In the genomic region with DNA sequence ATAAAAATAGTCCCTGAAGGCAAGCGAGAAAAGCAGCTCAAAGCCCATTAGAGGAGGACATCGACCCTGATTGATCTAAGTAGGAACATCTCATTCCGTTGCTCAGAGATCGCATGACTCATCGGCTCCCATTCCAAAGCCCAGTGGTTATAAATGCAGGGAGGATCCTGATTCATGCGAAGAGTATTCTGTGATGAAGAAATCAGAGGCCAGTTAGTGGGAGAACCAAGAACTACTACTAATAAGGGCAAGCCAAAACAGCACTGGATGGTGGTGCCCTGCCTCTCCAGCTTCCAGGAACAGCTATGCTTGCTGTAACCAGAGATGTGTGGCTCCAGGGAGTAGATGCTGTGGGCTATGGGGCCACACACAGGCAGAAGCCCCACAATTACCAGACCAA, we compare ENCODE assay signal across 13 mouse cellular contexts.
A peak's percentile ranks its signal among the peaks of the same experiment; 100 is the strongest.
DNase-seq lines count a peak whose midpoint lies in the region; ATAC-seq and TF ChIP-seq lines count a peak whose summit lies in the region.
"Had no signal": no experiment of that assay in that cellular context is flagged by ENCODE, and none has a peak within 500 bp of the region (broad histone marks: within the 10 kb centered on the region; RNA-seq: fewer than 3 reads in every experiment).

No protein-coding gene starts in this region.

- ATAC-seq in heart, embryonic 13.5 days (ENCODE audit: extremely low read depth, insufficient number of reproducible peaks, low FRiP score, low TSS enrichment): no peak
- no peak for ATAC-seq in forebrain, postnatal 0 days
- ATAC-seq in forebrain, embryonic 13.5 days: no peak
- ATAC-seq: forebrain, embryonic 15.5 days; hindbrain, embryonic 16.5 days had no signal

- H3K4me3 ChIP-seq in heart, embryonic 13.5 days: no peak overlapping the region
- H3K4me3 ChIP-seq in C2C12 (ENCODE audit: insufficient read depth, poor library complexity, severe bottlenecking): no peak overlapping the region
- H3K4me3 ChIP-seq in forebrain, postnatal 0 days (ENCODE audit: low read depth, low read length): no peak overlapping the region
- no peak overlapping the region for H3K4me3 ChIP-seq in forebrain, embryonic 13.5 days
- H3K4me3 ChIP-seq: forebrain, embryonic 15.5 days; limb, embryonic 12.5 days; neural tube, embryonic 15.5 days had no signal

- no peak for TF ChIP-seq CTCF in C2C12 (IDR thresholded peaks at IDR 0.05; ENCODE audit: control insufficient read depth, insufficient read depth, insufficient read length)
- TF ChIP-seq CTCF in forebrain, postnatal 0 days (IDR thresholded peaks at IDR 0.05; ENCODE audit: low read depth): no peak

- no peak overlapping the region for H3K9ac ChIP-seq in heart, embryonic 13.5 days
- no peak overlapping the region for H3K9ac ChIP-seq in forebrain, postnatal 0 days
- no peak overlapping the region for H3K9ac ChIP-seq in forebrain, embryonic 13.5 days
- H3K9ac ChIP-seq: forebrain, embryonic 15.5 days; limb, embryonic 12.5 days; neural tube, embryonic 15.5 days had no signal

- no peak for DNase-seq in heart, postnatal 4 days
- DNase-seq in adrenal gland, adult 2 months: peak; percentile 85
- peak; percentile 72 for DNase-seq in gonadal fat pad, adult 2 months (ENCODE audit: low read depth)
- no peak for DNase-seq in forebrain, postnatal 0 days
- no peak for DNase-seq in ovary, postnatal 14 days (ENCODE audit: low spot score)
- DNase-seq: spleen, adult 18-20 months had no signal

- H3K27ac ChIP-seq in heart, embryonic 13.5 days (replicated peaks): 0 out of 2 replicates have a peak overlapping the region, but pooled peaks have one; percentile 53
- H3K27ac ChIP-seq in forebrain, postnatal 0 days (ENCODE audit: low read depth, low read length): no peak overlapping the region
- H3K27ac ChIP-seq in forebrain, embryonic 13.5 days: no peak overlapping the region
- H3K27ac ChIP-seq: forebrain, embryonic 15.5 days; limb, embryonic 12.5 days; neural tube, embryonic 15.5 days had no signal

- H3K79me3 ChIP-seq in C2C12 (ENCODE audit: low read depth): peaks cover 28% of the 10 kb centered on the region

- no peaks in the 10 kb centered on the region for H3K27me3 ChIP-seq in heart, embryonic 13.5 days (replicated peaks)
- H3K27me3 ChIP-seq in C2C12 (ENCODE audit: control insufficient read depth, insufficient read depth, insufficient read length): no peaks in the 10 kb centered on the region
- H3K27me3 ChIP-seq in forebrain, postnatal 0 days (ENCODE audit: insufficient read depth, low read length): no peaks in the 10 kb centered on the region
- no peaks in the 10 kb centered on the region for H3K27me3 ChIP-seq in forebrain, embryonic 13.5 days
- H3K27me3 ChIP-seq: forebrain, embryonic 15.5 days; limb, embryonic 12.5 days; neural tube, embryonic 15.5 days had no signal

- no peaks in the 10 kb centered on the region for H3K9me3 ChIP-seq in heart, embryonic 13.5 days
- H3K9me3 ChIP-seq in forebrain, postnatal 0 days (ENCODE audit: low read length): no peaks in the 10 kb centered on the region
- H3K9me3 ChIP-seq in forebrain, embryonic 13.5 days (replicated peaks): no peaks in the 10 kb centered on the region
- H3K9me3 ChIP-seq: forebrain, embryonic 15.5 days; limb, embryonic 12.5 days; neural tube, embryonic 15.5 days had no signal

- no peak overlapping the region for H3K4me2 ChIP-seq in heart, embryonic 13.5 days
- H3K4me2 ChIP-seq in forebrain, postnatal 0 days (ENCODE audit: low read depth): no peak overlapping the region
- H3K4me2 ChIP-seq in forebrain, embryonic 13.5 days: no peak overlapping the region
- H3K4me2 ChIP-seq: forebrain, embryonic 15.5 days; limb, embryonic 12.5 days; neural tube, embryonic 15.5 days had no signal

- no peaks in the 10 kb centered on the region for H3K36me3 ChIP-seq in heart, embryonic 13.5 days
- no peaks in the 10 kb centered on the region for H3K36me3 ChIP-seq in C2C12 (ENCODE audit: control insufficient read depth, insufficient read depth)
- no peaks in the 10 kb centered on the region for H3K36me3 ChIP-seq in forebrain, postnatal 0 days (ENCODE audit: insufficient read depth)
- no peaks in the 10 kb centered on the region for H3K36me3 ChIP-seq in forebrain, embryonic 13.5 days (ENCODE audit: poor library complexity, severe bottlenecking)
- H3K36me3 ChIP-seq: forebrain, embryonic 15.5 days; limb, embryonic 12.5 days; neural tube, embryonic 15.5 days had no signal

- H3K79me2 ChIP-seq in C2C12 (ENCODE audit: control insufficient read depth, insufficient read depth): peaks cover 82% of the 10 kb centered on the region

- 53% methylated on average over 6 of the region's 6 CpGs for WGBS in heart, embryonic 13.5 days
- 91% methylated on average over 6 of the region's 6 CpGs for WGBS in forebrain, postnatal 0 days
- 92% methylated on average over 6 of the region's 6 CpGs for WGBS in forebrain, embryonic 13.5 days

- no peak overlapping the region for H3ac ChIP-seq in C2C12 (ENCODE audit: control insufficient read depth, insufficient read length, low read depth)

- peaks cover 41% of the 10 kb centered on the region for H3K4me1 ChIP-seq in heart, embryonic 13.5 days
- H3K4me1 ChIP-seq in forebrain, postnatal 0 days (ENCODE audit: insufficient read depth): no peaks in the 10 kb centered on the region
- H3K4me1 ChIP-seq in forebrain, embryonic 13.5 days: peaks cover 3% of the 10 kb centered on the region; the same call in 1 of the 2 replicates
- H3K4me1 ChIP-seq: forebrain, embryonic 15.5 days; neural tube, embryonic 15.5 days had no signal

TF ChIP-seq in C2C12, 6 proteins besides CTCF, POLR2A, EP300 and RAD21:
- TF ChIP-seq CEBPB (IDR thresholded peaks at IDR 0.05; ENCODE audit: low read depth): peak; percentile 97
- no peak for TF ChIP-seq MYOD1 (IDR thresholded peaks at IDR 0.05; ENCODE audit: control insufficient read depth, insufficient read length, low read depth)
- no peak for TF ChIP-seq MAX (IDR thresholded peaks at IDR 0.05)
- TF ChIP-seq FOSL1 (IDR thresholded peaks at IDR 0.05; ENCODE audit: insufficient read depth, low read length, poor library complexity, severe bottlenecking): peak; percentile 91
- TF ChIP-seq USF1 (IDR thresholded peaks at IDR 0.05; ENCODE audit: low read depth): no peak
- TF ChIP-seq MYOG (IDR thresholded peaks at IDR 0.05; ENCODE audit: control insufficient read depth, extremely low read depth, insufficient read length): no peak

Comparison
In these comparisons a context has a peak if more than half of its experiments do, and no peak if none do; other contexts are left out.
1. DNase-seq: peak in adrenal gland, adult 2 months (single experiment) and gonadal fat pad, adult 2 months (single experiment); none in heart, postnatal 4 days (single experiment), forebrain, postnatal 0 days (single experiment) and ovary, postnatal 14 days (single experiment).